Mouse (Mus musculus) midbrain, embryonic 12.5 days (tissue): ENCODE results near the gene Vegfb. TPM values are rescaled to one million over a fixed set of nuclear protein-coding genes. Genes with fewer than 3 reads are reported as not detected.

ENCODE experiments used
- ATAC-seq: fragments of 200-750 bp; cut with Nextera tagmentation; 2 replicates; pipeline ENCODE4 v1.8.0; 2017; ENCODE audit warnings: low read depth, moderate TSS enrichment, moderate library complexity; ENCODE audit not compliant: low FRiP score
- H3K27ac ChIP-seq: fragments of 300-500 bp; sonication (generic); replicated peaks from 2 replicates; pipeline ENCODE4 v1.5.1; 2016; ENCODE audit warnings: mild to moderate bottlenecking
- H3K27me3 ChIP-seq: fragments of 300-500 bp; sonication (generic); 2 replicates; pipeline ENCODE4 v1.6.1; 2016; ENCODE audit warnings: mild to moderate bottlenecking
- H3K36me3 ChIP-seq: fragments of 300-500 bp; sonication (generic); 2 replicates; pipeline ENCODE4 v1.6.1; 2016
- H3K4me1 ChIP-seq: fragments of 300-500 bp; sonication (generic); 2 replicates; pipeline ENCODE4 v1.6.1; 2016
- H3K4me2 ChIP-seq: fragments of 300-500 bp; sonication (generic); replicated peaks from 2 replicates; pipeline ENCODE4 v1.6.1; 2016; ENCODE audit warnings: mild to moderate bottlenecking, moderate library complexity
- H3K4me3 ChIP-seq: fragments of 300-500 bp; sonication (generic); 2 replicates; pipeline ENCODE4 v1.5.1; 2016; ENCODE audit warnings: mild to moderate bottlenecking
- H3K9ac ChIP-seq: fragments of 300-500 bp; sonication (generic); replicated peaks from 2 replicates; pipeline ENCODE4 v1.6.1; 2016; ENCODE audit warnings: mild to moderate bottlenecking, moderate library complexity
- H3K9me3 ChIP-seq: fragments of 300-500 bp; sonication (generic); 2 replicates; pipeline ENCODE4 v1.6.1; 2016; ENCODE audit warnings: mild to moderate bottlenecking
- WGBS: fragments of 180-500 bp; shearing (Covaris S2); methylation state at CpG from one replicate; pipeline ENCODE4 v1.1.7; 2016; 5-methylcytosine and 5-hydroxymethylcytosine counted together
- polyA plus RNA-seq: library from polyadenylated mRNA; unstranded; fragments of >200 nt; fragmentation: Nextera tagmentation; extraction: Ambion mirVana; gene quantifications from 2 replicates; pipeline ENCODE4 v1.2.1, GENCODE M21; 2016

Vegfb gene
- polyA plus RNA-seq, 1 experiment from 2014 or later = 35.0 TPM

DNA sequence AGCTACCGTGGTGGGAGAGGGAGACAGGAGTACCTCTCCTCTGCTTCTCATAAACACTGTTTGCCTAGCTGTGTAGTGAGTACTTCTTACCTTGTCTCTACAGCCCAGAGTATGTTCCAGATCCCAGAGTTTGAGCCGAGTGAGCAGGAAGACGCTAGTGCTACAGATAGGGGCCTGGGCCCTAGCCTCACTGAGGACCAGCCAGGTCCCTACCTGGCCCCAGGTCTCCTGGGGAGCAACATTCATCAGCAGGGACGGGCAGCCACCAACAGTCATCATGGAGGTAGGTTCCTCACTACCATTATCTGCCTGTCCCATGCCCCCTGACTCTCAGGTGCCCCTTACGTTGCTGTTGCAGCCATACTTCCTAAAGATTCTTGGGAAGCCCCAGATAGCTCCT lies 44.7 kb downstream of the Vegfb start:
- peaks cover 9% of the 10 kb centered on the region for H3K27me3 ChIP-seq
- 20% methylated on average over 5 of the region's 5 CpGs for WGBS
- H3K9ac ChIP-seq = peak overlapping the region; percentile 84
- no peak for ATAC-seq
- peak overlapping the region; percentile 98 for H3K4me2 ChIP-seq
- H3K36me3 ChIP-seq = 0 out of 2 replicates have a peak, but pooled peaks cover 4% of the 10 kb centered on the region
- peaks cover 32% of the 10 kb centered on the region for H3K4me1 ChIP-seq
- peak overlapping the region; percentile 77 for H3K4me3 ChIP-seq
- H3K9me3 ChIP-seq = no peaks in the 10 kb centered on the region
- H3K27ac ChIP-seq = peak overlapping the region; percentile 94

DNA sequence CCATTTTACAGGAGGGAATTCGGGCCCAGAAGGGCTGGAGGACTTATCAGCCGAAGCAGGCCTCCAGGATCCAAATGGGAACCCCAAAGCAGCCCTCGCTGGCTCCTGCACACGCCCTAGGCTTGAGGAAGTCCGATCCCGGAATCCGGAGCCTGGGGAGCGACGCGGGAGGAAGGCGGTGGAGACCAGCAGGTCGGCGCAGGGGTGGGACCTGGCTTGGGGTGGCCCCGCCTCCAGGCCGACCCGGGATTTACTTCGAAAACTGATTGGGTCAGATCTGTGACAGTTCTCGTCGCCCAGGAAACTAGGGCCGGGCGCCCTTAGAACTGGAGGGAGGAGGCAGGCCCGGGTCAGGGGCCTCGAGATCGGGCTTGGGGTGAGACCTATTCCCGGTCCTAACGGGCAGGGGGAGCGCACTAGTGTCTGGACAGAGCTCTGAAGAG lies 45.2 kb downstream of the Vegfb start, which contains the start of gene Gpr137:
Gpr137 (minus strand) TSS at position 232 of the 443 bp plus-strand sequence.
- H3K36me3 ChIP-seq = 0 out of 2 replicates have a peak, but pooled peaks cover 4% of the 10 kb centered on the region
- H3K9ac ChIP-seq = peak within 1 kb of the TSS; percentile 84
- no peaks in the 10 kb centered on the region for H3K9me3 ChIP-seq
- under 1% methylated on average over 27 of the region's 27 CpGs for WGBS
- H3K4me2 ChIP-seq = peak within 1 kb of the TSS; percentile 98
- peaks cover 10% of the 10 kb centered on the region for H3K27me3 ChIP-seq
- H3K4me3 ChIP-seq = peak within 1 kb of the TSS; percentile 77
- ATAC-seq = peak; percentile 85
- peak within 1 kb of the TSS; percentile 94 for H3K27ac ChIP-seq
- peaks cover 32% of the 10 kb centered on the region for H3K4me1 ChIP-seq

DNA sequence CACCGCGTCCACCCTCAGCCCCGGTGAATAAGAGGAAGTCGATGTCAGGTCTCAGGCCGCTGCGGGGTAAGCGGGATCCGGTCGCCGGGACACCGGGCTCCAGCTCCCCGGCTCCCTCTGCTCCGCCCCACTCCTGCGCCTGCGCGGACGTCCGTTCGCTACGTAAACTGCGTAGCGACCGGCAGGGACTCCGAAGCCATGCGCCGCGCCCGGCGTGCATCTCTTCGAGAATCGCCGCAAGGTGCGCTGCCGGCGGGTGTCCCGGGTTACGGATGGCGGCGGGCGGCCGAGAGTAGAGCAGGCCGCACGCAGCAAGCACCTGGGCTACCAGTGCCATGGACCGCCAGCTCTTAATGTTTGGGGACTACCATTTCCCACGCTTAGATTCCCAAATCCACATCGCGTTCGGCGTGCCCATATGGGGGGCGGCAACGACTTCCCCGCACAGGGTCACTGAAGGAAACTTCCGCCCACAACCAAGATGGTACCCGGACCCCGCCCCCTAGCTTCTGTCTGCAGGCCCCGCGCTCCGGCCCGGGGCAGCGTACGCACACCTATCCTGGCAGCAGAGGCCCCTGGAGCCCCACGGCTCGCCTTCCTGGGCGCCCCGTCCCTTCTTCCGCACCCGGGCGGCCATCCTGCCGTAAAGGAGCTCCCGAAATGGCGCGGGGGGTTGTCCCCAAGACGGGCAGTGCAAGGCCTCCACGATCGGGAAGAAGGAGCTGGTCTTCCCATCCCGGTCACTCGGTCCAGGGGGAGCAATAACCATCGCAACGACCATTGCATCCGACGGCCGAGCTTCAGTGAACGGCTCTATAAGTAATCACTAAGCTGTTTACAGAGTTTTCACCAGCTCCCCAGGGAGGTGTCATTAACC lies 45.8 kb downstream of the Vegfb start, which contains the start of gene Bad:
Bad (plus strand) TSS at position 490 of the 877 bp plus-strand sequence.
- Histone ChIP-seq H3K4me2 (peak within 1 kb of the TSS; percentile 98), H3K27ac (peak within 1 kb of the TSS; percentile 94), H3K4me1 (peaks cover 32% of the 10 kb centered on the region), H3K4me3 (peak within 1 kb of the TSS; percentile 77), H3K27me3 (peaks cover 10% of the 10 kb centered on the region), H3K36me3 (0 out of 2 replicates have a peak, but pooled peaks cover 4% of the 10 kb centered on the region), H3K9ac (peak within 1 kb of the TSS; percentile 84), H3K9me3 (no peaks in the 10 kb centered on the region)
- ATAC-seq = peak; percentile 80
- under 1% methylated on average over 83 of the region's 83 CpGs for WGBS

GRCm38 (mm10) chr19:6940396-6941351 lies 46.8 kb downstream of the Vegfb start:
- H3K27me3 ChIP-seq = peaks cover 18% of the 10 kb centered on the region
- peak; percentile 11; the same call in 1 of the 2 replicates for ATAC-seq
- H3K4me3 ChIP-seq = peak overlapping the region; percentile 77
- H3K9ac ChIP-seq = peak overlapping the region; percentile 84
- H3K9me3 ChIP-seq = no peaks in the 10 kb centered on the region
- no peaks in the 10 kb centered on the region for H3K36me3 ChIP-seq
- peaks cover 32% of the 10 kb centered on the region for H3K4me1 ChIP-seq
- WGBS = 27% methylated on average over 24 of the region's 29 CpGs
- H3K4me2 ChIP-seq = peak overlapping the region; percentile 98
- peak overlapping the region; percentile 94 for H3K27ac ChIP-seq

DNA sequence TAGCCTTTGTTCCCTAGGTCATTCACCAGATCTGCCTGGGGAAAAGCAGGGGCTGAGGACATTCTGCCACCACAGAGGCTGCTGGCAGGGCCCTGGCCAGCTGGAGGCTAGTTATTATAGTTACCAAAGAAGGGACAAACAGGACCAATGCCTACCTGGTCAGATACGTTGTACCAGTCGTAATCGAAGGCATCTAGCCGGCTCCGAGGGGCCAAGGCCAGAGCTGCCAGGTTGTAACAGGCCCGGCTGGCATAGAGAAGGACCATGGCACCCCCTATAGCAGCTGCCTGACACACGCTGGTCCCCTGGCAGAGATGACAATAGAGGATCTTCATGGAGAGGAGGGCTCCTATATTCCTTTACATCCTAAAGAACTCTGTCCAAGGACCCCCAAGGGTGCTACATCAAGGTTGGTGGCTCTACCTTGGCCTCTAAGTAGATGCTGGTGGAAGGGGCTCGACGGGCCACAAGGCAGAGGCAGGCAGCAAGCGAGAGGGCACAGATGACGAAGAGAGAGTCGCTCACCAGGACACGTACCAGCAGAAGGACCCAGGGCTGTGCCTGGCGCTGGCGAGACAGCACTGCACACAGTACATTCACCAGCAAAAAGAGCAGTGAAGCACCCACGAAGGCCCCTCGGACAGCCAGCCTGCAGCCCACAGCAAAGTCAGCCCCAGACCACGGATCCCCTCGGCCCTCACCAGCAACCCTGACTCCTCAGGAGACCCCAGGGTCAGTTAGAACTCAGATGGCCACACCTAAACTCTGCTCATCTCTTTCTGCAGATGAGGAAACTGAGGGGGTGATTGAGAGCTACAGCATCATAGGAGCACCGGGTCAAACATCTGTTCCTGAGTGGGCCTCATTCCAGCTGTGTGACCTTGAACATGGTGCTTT lies 48.1 kb downstream of the Vegfb start:
- H3K4me1 ChIP-seq = peaks cover 33% of the 10 kb centered on the region
- H3K9me3 ChIP-seq = no peaks in the 10 kb centered on the region
- WGBS = 89% methylated on average over 20 of the region's 20 CpGs
- H3K27me3 ChIP-seq = peaks cover 31% of the 10 kb centered on the region
- no peak overlapping the region for H3K4me3 ChIP-seq
- peak overlapping the region; percentile 37; the same call in 1 of the 2 replicates for H3K9ac ChIP-seq
- H3K4me2 ChIP-seq = peak overlapping the region; percentile 98
- ATAC-seq = no peak
- no peaks in the 10 kb centered on the region for H3K36me3 ChIP-seq
- no peak overlapping the region for H3K27ac ChIP-seq

GRCm38 (mm10) chr19:6937541-6938465 lies 49.6 kb downstream of the Vegfb start:
- 81% methylated on average over 16 of the region's 16 CpGs for WGBS
- Histone ChIP-seq H3K4me3 (no peak overlapping the region), H3K4me2 (no peak overlapping the region), H3K27ac (no peak overlapping the region), H3K4me1 (peaks cover 39% of the 10 kb centered on the region), H3K9ac (no peak overlapping the region), H3K9me3 (no peaks in the 10 kb centered on the region), H3K36me3 (no peaks in the 10 kb centered on the region), H3K27me3 (peaks cover 47% of the 10 kb centered on the region)
- no peak for ATAC-seq

DNA sequence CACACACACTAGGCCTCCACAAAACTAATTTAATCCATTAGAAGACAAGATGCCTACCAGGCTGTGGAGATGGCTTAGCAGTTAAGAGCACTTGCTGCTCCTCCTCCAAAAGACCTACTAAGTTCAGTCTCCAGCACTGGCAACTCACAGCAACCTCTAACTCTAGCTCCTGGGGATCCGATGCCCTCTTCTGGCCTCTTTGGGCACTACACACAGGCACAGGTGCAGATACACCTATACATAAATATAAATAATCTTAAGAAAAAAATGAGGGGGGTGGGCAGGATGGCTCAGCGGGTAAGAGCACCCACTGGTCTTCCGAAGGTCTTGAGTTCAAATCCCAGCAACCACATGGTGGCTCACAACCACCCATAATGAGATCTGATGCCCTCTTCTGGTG lies 51.2 kb downstream of the Vegfb start:
- ATAC-seq = no peak
- H3K36me3 ChIP-seq = no peaks in the 10 kb centered on the region
- H3K9ac ChIP-seq = no peak overlapping the region
- peaks cover 34% of the 10 kb centered on the region for H3K4me1 ChIP-seq
- H3K4me2 ChIP-seq = no peak overlapping the region
- H3K27ac ChIP-seq = no peak overlapping the region
- WGBS = 20% methylated on average over 3 of the region's 3 CpGs
- no peak overlapping the region for H3K4me3 ChIP-seq
- H3K27me3 ChIP-seq = peaks cover 62% of the 10 kb centered on the region
- no peaks in the 10 kb centered on the region for H3K9me3 ChIP-seq

DNA sequence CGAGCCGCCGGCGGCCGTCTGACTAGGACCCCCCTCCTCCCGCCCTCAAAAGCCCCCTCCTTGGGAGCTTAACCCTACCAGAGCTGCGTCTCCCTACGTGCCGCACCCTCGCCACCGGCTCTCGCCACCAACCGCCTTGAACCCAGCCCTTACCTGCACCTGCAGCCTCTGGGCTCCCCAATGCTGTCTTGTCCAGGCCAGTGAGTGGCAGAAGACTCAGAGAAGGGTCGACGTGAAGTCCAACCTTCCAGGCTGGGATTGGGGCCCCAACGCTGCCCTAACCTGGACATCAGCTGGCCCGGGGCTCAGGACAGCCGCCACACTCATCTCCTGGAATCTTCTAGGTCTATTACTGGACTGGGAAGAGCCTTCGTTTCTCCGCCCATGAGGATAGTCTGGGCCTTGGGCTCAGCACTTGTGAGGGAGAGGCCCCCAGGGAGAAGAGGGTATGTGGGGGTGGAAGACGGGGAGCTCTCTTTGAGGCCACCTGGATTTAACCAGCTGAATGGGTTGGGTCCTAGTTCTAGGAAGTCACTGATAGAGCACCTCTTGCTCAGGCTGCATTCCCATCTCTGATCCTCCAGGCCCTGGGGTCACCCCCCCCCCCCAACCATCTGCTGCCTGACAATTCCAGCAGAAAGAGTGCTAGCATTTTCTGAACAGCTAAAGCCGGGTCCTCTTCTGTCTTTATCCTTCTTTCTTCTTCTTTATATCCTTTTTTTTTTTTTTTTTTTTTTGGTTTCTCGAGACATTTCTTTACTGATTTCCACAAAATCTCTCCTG lies 53.1 kb downstream of the Vegfb start, which contains the start of gene Kcnk4:
Kcnk4 (minus strand) TSS at position 321 of the 783 bp plus-strand sequence.
- Histone ChIP-seq H3K9me3 (no peaks in the 10 kb centered on the region), H3K27me3 (peaks cover 78% of the 10 kb centered on the region), H3K27ac (no peak within 1 kb of the TSS), H3K4me2 (peak within 1 kb of the TSS; percentile 53), H3K9ac (peak within 1 kb of the TSS; percentile 37; the same call in 1 of the 2 replicates), H3K4me1 (peaks cover 16% of the 10 kb centered on the region), H3K36me3 (no peaks in the 10 kb centered on the region), H3K4me3 (peak within 1 kb of the TSS; percentile 38)
- ATAC-seq = 0 out of 2 replicates have a peak, but pooled peaks have one; percentile 34
- WGBS = 9% methylated on average over 23 of the region's 23 CpGs

DNA sequence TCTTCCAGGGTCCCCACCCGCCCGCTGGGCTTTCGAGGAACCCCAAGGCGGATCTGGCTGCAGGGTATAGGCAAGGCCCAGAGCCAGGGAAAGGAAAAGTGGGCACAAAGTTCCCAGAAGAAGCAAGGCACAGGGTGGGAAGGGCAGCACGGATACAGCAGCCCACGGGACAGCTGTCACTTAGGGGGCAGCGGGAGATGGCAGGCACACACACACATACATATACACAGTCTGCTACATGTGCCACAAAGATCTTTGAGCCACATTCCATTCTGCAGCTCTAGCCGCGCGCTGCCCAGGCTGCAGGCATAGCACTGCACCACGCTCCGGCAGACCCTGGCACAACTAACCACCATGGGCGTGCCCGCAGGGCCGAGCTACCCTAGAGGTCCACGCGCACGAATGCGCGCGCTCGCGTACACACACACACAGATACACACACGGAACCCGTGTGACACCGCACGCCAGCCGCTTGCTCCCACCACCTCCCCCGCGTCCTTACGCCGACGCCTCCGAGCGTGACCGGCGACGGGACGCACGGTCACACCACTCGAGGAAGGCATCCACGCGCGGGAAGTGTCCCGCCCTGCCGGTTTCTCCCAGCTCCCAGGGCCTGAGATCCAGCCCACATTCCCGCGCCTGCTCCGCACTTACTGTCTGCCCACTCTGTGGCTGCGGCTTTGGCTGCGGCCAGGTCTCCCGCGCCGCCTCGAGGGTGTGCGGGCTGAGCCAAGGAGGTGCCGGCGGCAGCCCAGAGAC lies 53.8 kb downstream of the Vegfb start:
- peak overlapping the region; percentile 38 for H3K4me3 ChIP-seq
- peaks cover 83% of the 10 kb centered on the region for H3K27me3 ChIP-seq
- H3K36me3 ChIP-seq = no peaks in the 10 kb centered on the region
- peak overlapping the region; percentile 53 for H3K4me2 ChIP-seq
- H3K9me3 ChIP-seq = no peaks in the 10 kb centered on the region
- peaks cover 12% of the 10 kb centered on the region for H3K4me1 ChIP-seq
- H3K9ac ChIP-seq = peak overlapping the region; percentile 37; the same call in 1 of the 2 replicates
- 4% methylated on average over 57 of the region's 58 CpGs for WGBS
- 0 out of 2 replicates have a peak, but pooled peaks have one; percentile 16 for ATAC-seq
- no peak overlapping the region for H3K27ac ChIP-seq
